Mouse (Mus musculus) erythroblast, embryonic 14.5 days (primary cell): ENCODE results near the gene Ngdn. TPM values are rescaled to one million over a fixed set of nuclear protein-coding genes. Genes with fewer than 3 reads are reported as not detected.
A peak's percentile ranks its signal among the peaks of the same experiment; 100 is the strongest.

Experiments used
- H3K27me3 ChIP-seq: 2 replicates; pipeline ENCODE4 v1.6.1; 2012; ENCODE audit warnings: inconsistent platforms; ENCODE audit not compliant: control insufficient read depth
- H3K36me3 ChIP-seq: 2 replicates; pipeline ENCODE4 v1.6.1; 2012; ENCODE audit warnings: mild to moderate bottlenecking, inconsistent platforms; ENCODE audit not compliant: control insufficient read depth
- H3K4me1 ChIP-seq: 2 replicates; pipeline ENCODE4 v1.6.1; 2012; ENCODE audit warnings: inconsistent platforms; ENCODE audit not compliant: control insufficient read depth
- H3K4me3 ChIP-seq: replicated peaks from 2 replicates; pipeline ENCODE3; 2012; ENCODE audit warnings: moderate library complexity, mild to moderate bottlenecking, inconsistent platforms
- H3K9me3 ChIP-seq: 2 replicates; pipeline ENCODE4 v1.6.1; 2012; ENCODE audit warnings: low read length, inconsistent platforms, mixed read lengths; ENCODE audit not compliant: control insufficient read depth
- GATA1 ChIP-seq: IDR thresholded peaks from 2 replicates; pipeline ENCODE4 v1.6.1; 2012; ENCODE audit warnings: low read length, inconsistent platforms, mixed read lengths
- TAL1 ChIP-seq: IDR thresholded peaks from 3 replicates; pipeline ENCODE4 v1.6.1; 2012; ENCODE audit warnings: low read length, inconsistent platforms, mixed read lengths
- polyA plus RNA-seq: library from polyadenylated mRNA; stranded (reverse); fragments of >175 nt; gene quantifications from 2 replicates; pipeline ENCODE4 v1.2.3, GENCODE M21; 2012

Ngdn gene
- polyA plus RNA-seq, 1 experiment = 3.1 TPM

DNA sequence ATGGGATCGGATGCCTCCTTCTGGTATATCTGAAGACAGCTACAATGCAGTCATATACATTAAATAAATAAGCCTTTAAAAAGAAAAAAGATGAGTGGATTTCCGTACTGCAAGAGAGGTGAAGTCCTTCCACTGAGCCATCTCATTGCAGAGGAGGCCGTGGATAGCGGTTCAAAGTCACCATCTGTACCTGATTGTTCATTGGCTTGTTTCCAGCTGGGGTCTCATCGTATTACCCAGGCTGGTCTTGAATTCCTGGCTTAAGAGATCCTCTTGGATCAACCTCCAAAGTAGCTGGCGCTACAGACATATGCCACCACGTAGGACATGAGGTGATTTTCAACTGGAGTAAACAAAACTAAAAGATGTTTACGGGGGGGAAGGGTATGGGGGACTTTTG, 9.3 kb upstream of the Ngdn start:
- Histone ChIP-seq H3K9me3 (peaks cover 3% of the 10 kb centered on the region; the same call in 1 of the 2 replicates), H3K36me3 (no peaks in the 10 kb centered on the region), H3K4me3 (no peak overlapping the region), H3K27me3 (no peaks in the 10 kb centered on the region), H3K4me1 (peaks cover 24% of the 10 kb centered on the region)
- TF ChIP-seq TAL1 (no peak), GATA1 (no peak)

DNA sequence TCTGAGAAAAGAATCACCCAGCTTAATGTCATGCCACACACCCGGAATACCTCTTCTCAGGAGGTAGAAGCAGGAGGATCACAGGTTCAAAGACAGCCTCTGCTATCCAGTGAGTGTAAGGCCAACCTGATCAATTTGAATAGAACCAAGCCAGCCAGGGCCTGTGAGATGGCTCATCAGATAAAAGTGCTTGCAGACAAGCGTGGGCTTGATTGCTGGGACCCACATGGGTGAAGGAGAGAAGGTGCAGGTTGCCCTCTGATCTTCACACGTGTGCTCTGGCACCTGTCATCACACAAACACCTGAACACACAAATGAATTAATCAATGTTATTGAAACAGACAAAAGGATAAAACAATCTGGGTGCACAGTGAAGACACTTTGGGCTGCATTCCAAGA, 8.7 kb upstream of the Ngdn start:
- no peak for TF ChIP-seq TAL1
- TF ChIP-seq GATA1 = no peak

DNA sequence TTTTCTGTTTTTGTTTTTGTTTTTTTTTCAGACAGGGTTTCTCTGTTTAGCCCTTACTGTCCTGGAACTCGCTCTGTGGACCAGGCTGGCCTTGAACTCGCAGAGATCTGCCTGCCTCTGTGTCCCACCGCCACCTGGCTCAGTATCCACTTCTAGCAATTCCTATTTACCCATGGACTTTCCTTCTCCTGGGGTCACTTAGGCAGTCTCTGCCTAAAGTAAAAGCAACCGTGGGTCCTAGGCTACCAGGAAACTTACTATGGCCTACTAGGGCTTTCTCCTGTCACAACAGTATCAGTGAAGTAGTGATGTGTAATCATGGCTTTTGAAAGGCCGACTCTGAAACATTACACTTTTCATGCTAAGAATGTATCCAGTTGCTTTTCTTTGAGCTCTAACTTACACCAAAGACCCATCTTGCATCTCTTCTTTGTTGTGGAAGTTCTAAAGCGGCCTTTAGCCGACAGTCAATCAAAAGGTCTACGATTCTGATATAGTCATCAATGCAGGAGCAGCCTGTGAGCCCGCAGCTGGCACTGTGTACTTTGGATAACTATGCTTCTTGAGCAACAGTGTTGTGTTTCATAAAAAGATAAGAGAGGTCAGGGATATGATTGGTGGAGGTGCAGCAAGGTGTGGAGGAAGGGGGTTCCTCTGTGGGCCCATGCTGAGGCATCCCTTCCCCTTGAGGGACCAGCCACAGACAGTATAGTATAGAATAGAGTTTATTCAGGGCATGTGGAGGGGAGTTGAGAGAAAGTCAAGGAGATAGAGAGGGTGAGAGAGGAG, 7.9 kb upstream of the Ngdn start:
- no peaks in the 10 kb centered on the region for H3K27me3 ChIP-seq
- no peaks in the 10 kb centered on the region for H3K36me3 ChIP-seq
- no peak overlapping the region for H3K4me3 ChIP-seq
- no peaks in the 10 kb centered on the region for H3K9me3 ChIP-seq
- peaks cover 24% of the 10 kb centered on the region for H3K4me1 ChIP-seq
- no peak for TF ChIP-seq TAL1
- no peak for TF ChIP-seq GATA1

More for the DNA sequence above, 8.7 kb upstream of the Ngdn start:
- peaks cover 24% of the 10 kb centered on the region for H3K4me1 ChIP-seq
- H3K27me3 ChIP-seq = no peaks in the 10 kb centered on the region
- no peak overlapping the region for H3K4me3 ChIP-seq
- H3K9me3 ChIP-seq = no peaks in the 10 kb centered on the region
- no peaks in the 10 kb centered on the region for H3K36me3 ChIP-seq

DNA sequence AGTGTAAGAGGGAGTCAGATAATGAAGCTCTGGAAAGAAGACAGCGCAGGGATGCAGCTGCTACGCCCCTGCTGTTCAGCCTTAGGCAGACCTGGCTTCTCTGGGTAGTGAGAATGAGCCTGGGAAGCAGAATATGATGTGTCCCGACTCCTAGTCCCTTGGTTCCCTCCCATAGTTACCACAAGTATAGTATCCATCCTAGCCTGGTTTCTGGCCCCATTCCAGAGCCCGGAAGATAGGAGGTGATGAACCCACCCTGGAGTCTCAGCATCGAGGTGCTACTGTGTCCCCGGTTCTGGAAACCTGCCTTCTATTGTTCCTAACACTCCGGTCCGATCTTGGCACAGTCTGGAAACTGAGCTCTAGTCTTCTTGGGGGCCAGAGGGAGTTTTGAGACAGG, 6.8 kb upstream of the Ngdn start:
- Histone ChIP-seq H3K4me3 (no peak overlapping the region), H3K27me3 (no peaks in the 10 kb centered on the region)

GRCm38 (mm10) chr14:55011116-55011515, 4.1 kb upstream of the Ngdn start:
- no peaks in the 10 kb centered on the region for H3K9me3 ChIP-seq
- H3K36me3 ChIP-seq = no peaks in the 10 kb centered on the region
- no peaks in the 10 kb centered on the region for H3K27me3 ChIP-seq
- H3K4me3 ChIP-seq = no peak overlapping the region
- TF ChIP-seq GATA1 = no peak
- TF ChIP-seq TAL1 = no peak
- peaks cover 30% of the 10 kb centered on the region for H3K4me1 ChIP-seq

More for the DNA sequence above, 6.8 kb upstream of the Ngdn start:
- no peaks in the 10 kb centered on the region for H3K36me3 ChIP-seq
- peaks cover 24% of the 10 kb centered on the region for H3K4me1 ChIP-seq
- TF ChIP-seq TAL1 (no peak), GATA1 (no peak)
- no peaks in the 10 kb centered on the region for H3K9me3 ChIP-seq

GRCm38 (mm10) chr14:55014591-55014990, 663 bp upstream of the Ngdn start:
- no peaks in the 10 kb centered on the region for H3K9me3 ChIP-seq
- H3K4me1 ChIP-seq = peaks cover 28% of the 10 kb centered on the region
- H3K27me3 ChIP-seq = no peaks in the 10 kb centered on the region
- peaks cover 20% of the 10 kb centered on the region for H3K36me3 ChIP-seq
- TF ChIP-seq GATA1 (no peak), TAL1 (no peak)
- H3K4me3 ChIP-seq = peak overlapping the region; percentile 78

DNA sequence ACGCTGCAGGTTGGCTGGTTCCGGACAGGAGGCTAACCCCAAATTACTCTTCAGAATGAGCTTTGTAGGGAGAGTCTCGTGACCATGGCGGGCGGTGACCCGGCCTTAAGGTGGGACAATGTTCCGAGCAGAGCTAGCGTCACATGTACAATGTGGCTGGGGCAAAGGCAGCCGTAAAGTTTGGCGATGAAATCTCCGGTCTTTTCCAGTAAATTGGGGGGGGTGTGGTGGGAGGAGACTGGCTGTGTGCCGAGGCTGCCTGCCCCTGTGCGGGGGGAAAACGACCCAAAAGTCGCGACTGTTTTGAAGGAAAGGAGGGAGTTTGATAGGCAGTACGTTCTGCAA, 485 bp downstream of the Ngdn start:
- peak overlapping the region; percentile 78 for H3K4me3 ChIP-seq
- TF ChIP-seq TAL1 (no peak), GATA1 (no peak)
- no peaks in the 10 kb centered on the region for H3K27me3 ChIP-seq
- peaks cover 28% of the 10 kb centered on the region for H3K4me1 ChIP-seq
- H3K36me3 ChIP-seq = peaks cover 30% of the 10 kb centered on the region
- H3K9me3 ChIP-seq = no peaks in the 10 kb centered on the region

GRCm38 (mm10) chr14:55016876-55017275, 1.6 kb downstream of the Ngdn start:
- H3K4me1 ChIP-seq = peaks cover 28% of the 10 kb centered on the region
- peaks cover 42% of the 10 kb centered on the region for H3K36me3 ChIP-seq
- no peak for TF ChIP-seq TAL1
- H3K4me3 ChIP-seq = no peak overlapping the region
- H3K9me3 ChIP-seq = no peaks in the 10 kb centered on the region
- no peaks in the 10 kb centered on the region for H3K27me3 ChIP-seq

GRCm38 (mm10) chr14:55020394-55020793, 5.1 kb downstream of the Ngdn start:
- no peak overlapping the region for H3K4me3 ChIP-seq
- peaks cover 18% of the 10 kb centered on the region for H3K4me1 ChIP-seq
- H3K36me3 ChIP-seq = peaks cover 73% of the 10 kb centered on the region
- no peaks in the 10 kb centered on the region for H3K27me3 ChIP-seq
- H3K9me3 ChIP-seq = no peaks in the 10 kb centered on the region
- TF ChIP-seq GATA1 = no peak
- TF ChIP-seq TAL1 = no peak

- H3K27me3 ChIP-seq = no peaks in the 10 kb centered on the region
- no peak for TF ChIP-seq GATA1
- TF ChIP-seq TAL1 = no peak
- H3K9me3 ChIP-seq = no peaks in the 10 kb centered on the region
- H3K4me1 ChIP-seq = 0 out of 2 replicates have a peak, but pooled peaks cover 1% of the 10 kb centered on the region
- H3K4me3 ChIP-seq = no peak overlapping the region
- peaks cover 66% of the 10 kb centered on the region for H3K36me3 ChIP-seq
Observed at GRCm38 (mm10) chr14:55023011-55023410, 7.8 kb downstream of the Ngdn start.
